Mouse (Mus musculus): ENCODE measurements around the gene Zkscan7. TPM values are rescaled to one million over a fixed set of nuclear protein-coding genes. Genes with fewer than 3 reads are reported as not detected.
"Not testable (repeated sequence)": the region's sequence is repeated elsewhere in the genome, so short reads cannot be mapped to it uniquely, and the experiment has no call there.

The Zkscan7 gene
- polyA plus RNA-seq, 1 experiment: 11.3 TPM

GRCm38 (mm10) chr9:122846156-122846555 is 39.3 kb upstream of the Zkscan7 start:
- H3K4me1 ChIP-seq (ENCODE audit: control insufficient read depth, insufficient read depth, low read length): no peaks in the 10 kb centered on the region; the same call in 1 of the 2 replicates
- no peaks in the 10 kb centered on the region for H3K27me3 ChIP-seq (ENCODE audit: control insufficient read depth, insufficient read depth, low read length)
- no peaks in the 10 kb centered on the region for H3K36me3 ChIP-seq (ENCODE audit: control insufficient read depth, insufficient read depth, low read length)
- no peak overlapping the region; the same call in 1 of the 2 replicates for H3K4me3 ChIP-seq (ENCODE audit: control insufficient read depth, low read depth, low read length)
- no peak overlapping the region for H3K27ac ChIP-seq (ENCODE audit: control insufficient read depth, insufficient read depth, low read depth, low read length)
- no peak for TF ChIP-seq CTCF (IDR thresholded peaks at IDR 0.05; ENCODE audit: control insufficient read depth, insufficient read depth, insufficient replicate concordance, low read depth, low read length)
- no peak for TF ChIP-seq POLR2A (IDR thresholded peaks at IDR 0.05; ENCODE audit: control insufficient read depth, low read depth, low read length)

- H3K27ac ChIP-seq (ENCODE audit: control insufficient read depth, insufficient read depth, low read depth, low read length); H3K4me1 ChIP-seq (ENCODE audit: control insufficient read depth, insufficient read depth, low read length); H3K27me3 ChIP-seq (ENCODE audit: control insufficient read depth, insufficient read depth, low read length); H3K4me3 ChIP-seq (ENCODE audit: control insufficient read depth, low read depth, low read length); H3K36me3 ChIP-seq (ENCODE audit: control insufficient read depth, insufficient read depth, low read length): not testable (repeated sequence)
Measured at GRCm38 (mm10) chr9:122847811-122848311, 37.6 kb upstream of the Zkscan7 start.

GRCm38 (mm10) chr9:122854526-122854925 is 31.0 kb upstream of the Zkscan7 start:
- no peak overlapping the region for H3K4me3 ChIP-seq (ENCODE audit: control insufficient read depth, low read depth, low read length)
- peaks cover 5% of the 10 kb centered on the region for H3K36me3 ChIP-seq (ENCODE audit: control insufficient read depth, insufficient read depth, low read length)
- TF ChIP-seq CTCF (IDR thresholded peaks at IDR 0.05; ENCODE audit: control insufficient read depth, insufficient read depth, insufficient replicate concordance, low read depth, low read length) (no peak), POLR2A (IDR thresholded peaks at IDR 0.05; ENCODE audit: control insufficient read depth, low read depth, low read length) (no peak)
- H3K4me1 ChIP-seq (ENCODE audit: control insufficient read depth, insufficient read depth, low read length): no peaks in the 10 kb centered on the region
- H3K27ac ChIP-seq (ENCODE audit: control insufficient read depth, insufficient read depth, low read depth, low read length): no peak overlapping the region
- no peaks in the 10 kb centered on the region for H3K27me3 ChIP-seq (ENCODE audit: control insufficient read depth, insufficient read depth, low read length)

- H3K4me3 ChIP-seq (ENCODE audit: control insufficient read depth, low read depth, low read length); H3K4me1 ChIP-seq (ENCODE audit: control insufficient read depth, insufficient read depth, low read length); H3K27me3 ChIP-seq (ENCODE audit: control insufficient read depth, insufficient read depth, low read length); H3K27ac ChIP-seq (ENCODE audit: control insufficient read depth, insufficient read depth, low read depth, low read length); H3K36me3 ChIP-seq (ENCODE audit: control insufficient read depth, insufficient read depth, low read length): not testable (repeated sequence)
Measured at GRCm38 (mm10) chr9:122855141-122855540, 30.3 kb upstream of the Zkscan7 start.

GRCm38 (mm10) chr9:122855617-122856016 is 29.9 kb upstream of the Zkscan7 start:
- no peak overlapping the region for H3K27ac ChIP-seq (ENCODE audit: control insufficient read depth, insufficient read depth, low read depth, low read length)
- H3K4me3 ChIP-seq (ENCODE audit: control insufficient read depth, low read depth, low read length): no peak overlapping the region
- H3K4me1 ChIP-seq (ENCODE audit: control insufficient read depth, insufficient read depth, low read length): no peaks in the 10 kb centered on the region
- no peaks in the 10 kb centered on the region for H3K27me3 ChIP-seq (ENCODE audit: control insufficient read depth, insufficient read depth, low read length)
- peaks cover 5% of the 10 kb centered on the region for H3K36me3 ChIP-seq (ENCODE audit: control insufficient read depth, insufficient read depth, low read length)
- TF ChIP-seq POLR2A (IDR thresholded peaks at IDR 0.05; ENCODE audit: control insufficient read depth, low read depth, low read length) (no peak), CTCF (IDR thresholded peaks at IDR 0.05; ENCODE audit: control insufficient read depth, insufficient read depth, insufficient replicate concordance, low read depth, low read length) (no peak)

GRCm38 (mm10) chr9:122856716-122857115 is 28.8 kb upstream of the Zkscan7 start:
- no peak overlapping the region for H3K27ac ChIP-seq (ENCODE audit: control insufficient read depth, insufficient read depth, low read depth, low read length)
- H3K4me3 ChIP-seq (ENCODE audit: control insufficient read depth, low read depth, low read length): no peak overlapping the region
- peaks cover 7% of the 10 kb centered on the region for H3K36me3 ChIP-seq (ENCODE audit: control insufficient read depth, insufficient read depth, low read length)
- no peaks in the 10 kb centered on the region for H3K27me3 ChIP-seq (ENCODE audit: control insufficient read depth, insufficient read depth, low read length)
- H3K4me1 ChIP-seq (ENCODE audit: control insufficient read depth, insufficient read depth, low read length): no peaks in the 10 kb centered on the region
- no peak for TF ChIP-seq CTCF (IDR thresholded peaks at IDR 0.05; ENCODE audit: control insufficient read depth, insufficient read depth, insufficient replicate concordance, low read depth, low read length)

- Histone ChIP-seq H3K4me3 (ENCODE audit: control insufficient read depth, low read depth, low read length) (no peak overlapping the region), H3K36me3 (ENCODE audit: control insufficient read depth, insufficient read depth, low read length) (peaks cover 2% of the 10 kb centered on the region), H3K27me3 (ENCODE audit: control insufficient read depth, insufficient read depth, low read length) (no peaks in the 10 kb centered on the region), H3K27ac (ENCODE audit: control insufficient read depth, insufficient read depth, low read depth, low read length) (no peak overlapping the region), H3K4me1 (ENCODE audit: control insufficient read depth, insufficient read depth, low read length) (peaks cover 3% of the 10 kb centered on the region; the same call in 1 of the 2 replicates)
- TF ChIP-seq POLR2A (IDR thresholded peaks at IDR 0.05; ENCODE audit: control insufficient read depth, low read depth, low read length): no peak
- no peak for TF ChIP-seq CTCF (IDR thresholded peaks at IDR 0.05; ENCODE audit: control insufficient read depth, insufficient read depth, insufficient replicate concordance, low read depth, low read length)
Measured at GRCm38 (mm10) chr9:122860752-122861151, 24.7 kb upstream of the Zkscan7 start.

GRCm38 (mm10) chr9:122863731-122864130 is 21.8 kb upstream of the Zkscan7 start:
- no peak for TF ChIP-seq CTCF (IDR thresholded peaks at IDR 0.05; ENCODE audit: control insufficient read depth, insufficient read depth, insufficient replicate concordance, low read depth, low read length)
- TF ChIP-seq POLR2A (IDR thresholded peaks at IDR 0.05; ENCODE audit: control insufficient read depth, low read depth, low read length): no peak
- Histone ChIP-seq H3K4me3 (ENCODE audit: control insufficient read depth, low read depth, low read length) (no peak overlapping the region), H3K36me3 (ENCODE audit: control insufficient read depth, insufficient read depth, low read length) (peaks cover 2% of the 10 kb centered on the region; the same call in 1 of the 2 replicates), H3K27ac (ENCODE audit: control insufficient read depth, insufficient read depth, low read depth, low read length) (no peak overlapping the region), H3K4me1 (ENCODE audit: control insufficient read depth, insufficient read depth, low read length) (peaks cover 3% of the 10 kb centered on the region; the same call in 1 of the 2 replicates), H3K27me3 (ENCODE audit: control insufficient read depth, insufficient read depth, low read length) (no peaks in the 10 kb centered on the region)
